Mouse (Mus musculus): ENCODE data around the gene Atp2a1. TPM values are rescaled to one million over a fixed set of nuclear protein-coding genes. Genes with fewer than 3 reads are reported as not detected.

Atp2a1 gene
- total and polyA plus RNA-seq, 2 experiments from 2014 or later = 0.68 to 0.99 TPM

GRCm38 (mm10) chr7:126434726-126435125 lies 28.2 kb downstream of the Atp2a1 start:
- Histone ChIP-seq H3K27me3 (ENCODE audit: insufficient read depth, low read length) (no peaks in the 10 kb centered on the region), H3K27ac (no peak overlapping the region), H3K4me1 (ENCODE audit: insufficient read depth, low read length) (no peaks in the 10 kb centered on the region), H3K4me3 (ENCODE audit: low read length) (no peak overlapping the region), H3K4me2 (ENCODE audit: low read depth, low read length) (no peak overlapping the region), H3K36me3 (ENCODE audit: insufficient read depth, low read length) (0 out of 2 replicates have a peak, but pooled peaks cover 3% of the 10 kb centered on the region), H3K9me3 (ENCODE audit: low read length) (no peaks in the 10 kb centered on the region), H3K9ac (replicated peaks; ENCODE audit: low read length) (no peak overlapping the region)
- 88% methylated on average over 7 of the region's 7 CpGs for WGBS
- DNase-seq (ENCODE audit: low spot score) (no peak), ATAC-seq (no peak)
- no peak for TF ChIP-seq CTCF (IDR thresholded peaks at IDR 0.05; ENCODE audit: low read depth)

GRCm38 (mm10) chr7:126430167-126430566 lies 32.7 kb downstream of the Atp2a1 start:
- H3K4me3 ChIP-seq (ENCODE audit: low read length) = no peak overlapping the region
- H3K9ac ChIP-seq (replicated peaks; ENCODE audit: low read length) = no peak overlapping the region
- TF ChIP-seq CTCF (IDR thresholded peaks at IDR 0.05; ENCODE audit: low read depth) = no peak
- no peaks in the 10 kb centered on the region for H3K9me3 ChIP-seq (ENCODE audit: low read length)
- no peak overlapping the region for H3K27ac ChIP-seq
- no peaks in the 10 kb centered on the region for H3K27me3 ChIP-seq (ENCODE audit: insufficient read depth, low read length)
- ATAC-seq (no peak), DNase-seq (ENCODE audit: low spot score) (no peak)
- no peaks in the 10 kb centered on the region for H3K4me1 ChIP-seq (ENCODE audit: insufficient read depth, low read length)
- no peaks in the 10 kb centered on the region for H3K36me3 ChIP-seq (ENCODE audit: insufficient read depth, low read length)
- H3K4me2 ChIP-seq (ENCODE audit: low read depth, low read length) = no peak overlapping the region

GRCm38 (mm10) chr7:126429503-126429898 lies 33.4 kb downstream of the Atp2a1 start:
- ATAC-seq (peak; percentile 32), DNase-seq (ENCODE audit: low spot score) (no peak)
- Histone ChIP-seq H3K9me3 (ENCODE audit: low read length) (no peaks in the 10 kb centered on the region), H3K36me3 (ENCODE audit: insufficient read depth, low read length) (no peaks in the 10 kb centered on the region), H3K9ac (replicated peaks; ENCODE audit: low read length) (peak overlapping the region; percentile 80), H3K27me3 (ENCODE audit: insufficient read depth, low read length) (no peaks in the 10 kb centered on the region), H3K4me2 (ENCODE audit: low read depth, low read length) (peak overlapping the region; percentile 84), H3K4me3 (ENCODE audit: low read length) (peak overlapping the region; percentile 66), H3K4me1 (ENCODE audit: insufficient read depth, low read length) (no peaks in the 10 kb centered on the region), H3K27ac (0 out of 2 replicates have a peak overlapping the region, but pooled peaks have one; percentile 42)
- TF ChIP-seq CTCF (IDR thresholded peaks at IDR 0.05; ENCODE audit: low read depth) = no peak
- 26% methylated on average over 15 of the region's 15 CpGs for WGBS

- no peak for TF ChIP-seq CTCF (IDR thresholded peaks at IDR 0.05; ENCODE audit: low read depth)
- ATAC-seq (peak; percentile 96), DNase-seq (ENCODE audit: low spot score) (peak; percentile 95)
- H3K36me3 ChIP-seq (ENCODE audit: insufficient read depth, low read length) = no peaks in the 10 kb centered on the region
- under 1% methylated on average over 72 of the region's 82 CpGs for WGBS
- H3K27ac ChIP-seq = peak within 1 kb of the TSS; percentile 94
- no peaks in the 10 kb centered on the region for H3K9me3 ChIP-seq (ENCODE audit: low read length)
- H3K4me1 ChIP-seq (ENCODE audit: insufficient read depth, low read length) = no peaks in the 10 kb centered on the region
- peak within 1 kb of the TSS; percentile 80 for H3K9ac ChIP-seq (replicated peaks; ENCODE audit: low read length)
- no peaks in the 10 kb centered on the region for H3K27me3 ChIP-seq (ENCODE audit: insufficient read depth, low read length)
- peak within 1 kb of the TSS; percentile 84 for H3K4me2 ChIP-seq (ENCODE audit: low read depth, low read length)
- H3K4me3 ChIP-seq (ENCODE audit: low read length) = peak within 1 kb of the TSS; percentile 66
These were observed 34.0 kb downstream of the Atp2a1 start, which contains the start of gene Rabep2 for GRCm38 (mm10) chr7:126428631-126429502. TSS of gene Rabep2 (plus strand) at chr7:126428759.

- WGBS = 18% methylated on average over 4 of the region's 4 CpGs
- Histone ChIP-seq H3K9ac (replicated peaks; ENCODE audit: low read length) (peak overlapping the region; percentile 80), H3K4me1 (ENCODE audit: insufficient read depth, low read length) (no peaks in the 10 kb centered on the region), H3K27me3 (ENCODE audit: insufficient read depth, low read length) (no peaks in the 10 kb centered on the region), H3K4me3 (ENCODE audit: low read length) (peak overlapping the region; percentile 66), H3K27ac (peak overlapping the region; percentile 94), H3K9me3 (ENCODE audit: low read length) (no peaks in the 10 kb centered on the region), H3K4me2 (ENCODE audit: low read depth, low read length) (peak overlapping the region; percentile 84), H3K36me3 (ENCODE audit: insufficient read depth, low read length) (no peaks in the 10 kb centered on the region)
- no peak for TF ChIP-seq CTCF (IDR thresholded peaks at IDR 0.05; ENCODE audit: low read depth)
- DNase-seq (ENCODE audit: low spot score) (no peak), ATAC-seq (0 out of 2 replicates have a peak, but pooled peaks have one; percentile 0)
These were observed 34.8 kb downstream of the Atp2a1 start for GRCm38 (mm10) chr7:126428154-126428553.

- 63% methylated on average over 12 of the region's 13 CpGs for WGBS
- H3K4me3 ChIP-seq (ENCODE audit: low read length) = no peak overlapping the region
- no peak overlapping the region for H3K4me2 ChIP-seq (ENCODE audit: low read depth, low read length)
- no peak overlapping the region for H3K27ac ChIP-seq
- no peaks in the 10 kb centered on the region for H3K4me1 ChIP-seq (ENCODE audit: insufficient read depth, low read length)
- no peaks in the 10 kb centered on the region for H3K27me3 ChIP-seq (ENCODE audit: insufficient read depth, low read length)
- DNase-seq (ENCODE audit: low spot score) (no peak), ATAC-seq (no peak)
- no peaks in the 10 kb centered on the region for H3K36me3 ChIP-seq (ENCODE audit: insufficient read depth, low read length)
- H3K9me3 ChIP-seq (ENCODE audit: low read length) = no peaks in the 10 kb centered on the region
- no peak for TF ChIP-seq CTCF (IDR thresholded peaks at IDR 0.05; ENCODE audit: low read depth)
- no peak overlapping the region for H3K9ac ChIP-seq (replicated peaks; ENCODE audit: low read length)
These were observed 35.5 kb downstream of the Atp2a1 start for GRCm38 (mm10) chr7:126427323-126427860.

Measured in hindbrain, postnatal 0 days (tissue).